Mouse (Mus musculus): ENCODE results near the gene Trpm7. TPM values are rescaled to one million over a fixed set of nuclear protein-coding genes. Genes with fewer than 3 reads are reported as not detected.
A peak's percentile ranks its signal among the peaks of the same experiment; 100 is the strongest.

Trpm7 gene
- polyA plus RNA-seq (2012): 0.11 and 0.33 TPM in 2 replicates

DNA sequence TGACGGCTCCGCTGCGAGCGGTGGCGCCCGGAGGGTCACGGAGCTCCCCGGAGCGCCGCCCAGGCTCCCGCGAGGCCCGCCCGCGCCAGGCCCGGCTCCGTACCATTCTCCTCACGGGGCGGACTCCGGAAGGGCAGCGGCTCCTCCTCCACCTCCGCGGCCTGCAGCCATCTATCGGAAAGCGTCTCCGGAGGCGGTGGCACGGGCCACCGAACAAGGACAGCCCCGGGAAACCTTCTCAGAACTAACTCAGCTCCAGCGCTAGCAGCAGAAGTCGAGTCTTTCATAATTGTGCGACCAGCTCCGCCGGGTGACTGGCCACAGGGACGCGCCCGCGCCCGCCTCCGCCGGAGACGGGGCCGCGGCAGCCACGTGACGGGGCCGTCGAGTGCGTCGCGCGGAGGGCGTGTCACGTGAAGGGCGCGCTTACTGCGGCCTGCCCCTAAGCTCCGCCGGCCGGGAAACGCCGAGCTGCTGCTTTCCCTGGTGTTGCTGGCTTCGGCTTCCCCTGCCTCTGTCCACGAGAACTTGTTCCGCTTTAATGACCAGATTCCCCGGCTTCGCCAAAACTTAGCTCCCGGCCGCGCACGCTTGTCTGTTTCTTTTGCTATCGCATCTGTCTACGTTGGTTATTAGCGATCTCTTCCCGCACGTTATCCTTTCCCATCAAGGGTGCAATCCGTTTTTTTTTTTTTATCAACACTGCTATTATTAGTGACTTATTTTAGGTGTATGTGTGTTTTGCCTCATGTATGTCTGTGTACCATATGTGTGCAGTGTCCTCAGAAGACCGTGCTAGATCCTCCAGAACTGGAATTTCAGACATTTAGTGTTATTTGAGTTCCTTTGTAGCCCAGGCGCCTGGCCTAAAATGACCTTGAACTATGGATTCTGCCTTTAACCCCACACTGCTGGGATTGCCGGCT is at the start of gene Trpm7:
Trpm7 (minus strand) TSS at position 360 of the 926 bp plus-strand sequence.
- H3K4me1 ChIP-seq (ENCODE audit: control insufficient read depth): peaks cover 29% of the 10 kb centered on the region
- H3K9me3 ChIP-seq (ENCODE audit: control insufficient read depth, low read length): no peaks in the 10 kb centered on the region
- no peaks in the 10 kb centered on the region for H3K27me3 ChIP-seq (ENCODE audit: control insufficient read depth)
- no peaks in the 10 kb centered on the region; the same call in 1 of the 2 replicates for H3K36me3 ChIP-seq (ENCODE audit: control insufficient read depth)
- peak within 1 kb of the TSS; percentile 78 for H3K4me3 ChIP-seq (replicated peaks)
- TF ChIP-seq GATA1 (IDR thresholded peaks at IDR 0.05; ENCODE audit: low read length): no peak
- TF ChIP-seq TAL1 (IDR thresholded peaks at IDR 0.05; ENCODE audit: low read length): no peak

DNA sequence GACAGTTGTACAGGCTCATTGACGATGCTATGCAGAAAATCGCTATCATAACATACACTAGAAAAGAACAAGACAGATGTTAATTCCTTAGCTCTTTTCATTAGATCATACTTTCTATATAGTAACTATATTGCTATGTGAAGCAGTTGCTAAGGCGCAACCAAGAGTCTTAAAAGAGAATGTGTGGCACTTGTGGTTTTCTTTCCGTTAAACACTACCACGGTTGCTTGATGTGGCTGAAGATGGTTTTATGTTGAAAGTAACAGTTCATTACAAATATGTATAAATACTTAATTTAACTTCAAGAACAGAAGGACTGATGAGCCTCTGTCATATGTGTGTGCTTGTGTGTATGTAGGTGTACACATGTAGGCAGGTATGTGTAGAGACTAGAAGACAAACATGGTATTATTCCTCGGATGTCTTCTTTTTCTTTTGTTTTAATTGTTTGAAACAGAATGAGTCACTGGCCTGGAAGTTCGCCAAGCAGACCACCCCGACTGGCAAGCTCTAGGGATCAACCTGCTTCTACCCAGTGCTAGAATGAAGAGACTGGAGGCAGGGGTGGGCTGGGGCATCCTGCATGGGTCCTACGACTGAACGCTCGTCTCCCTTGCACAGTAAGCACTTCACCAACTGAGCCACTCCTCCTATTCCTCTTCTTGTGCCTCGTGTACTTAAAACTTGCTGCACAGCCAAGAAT is 44.5 kb upstream of the Trpm7 start:
- TF ChIP-seq TAL1 (IDR thresholded peaks at IDR 0.05; ENCODE audit: low read length): no peak
- TF ChIP-seq GATA1 (IDR thresholded peaks at IDR 0.05; ENCODE audit: low read length): no peak
- Histone ChIP-seq H3K36me3 (ENCODE audit: control insufficient read depth) (peaks cover 68% of the 10 kb centered on the region), H3K9me3 (ENCODE audit: control insufficient read depth, low read length) (no peaks in the 10 kb centered on the region), H3K4me1 (ENCODE audit: control insufficient read depth) (no peaks in the 10 kb centered on the region), H3K27me3 (ENCODE audit: control insufficient read depth) (no peaks in the 10 kb centered on the region), H3K4me3 (replicated peaks) (no peak overlapping the region)

DNA sequence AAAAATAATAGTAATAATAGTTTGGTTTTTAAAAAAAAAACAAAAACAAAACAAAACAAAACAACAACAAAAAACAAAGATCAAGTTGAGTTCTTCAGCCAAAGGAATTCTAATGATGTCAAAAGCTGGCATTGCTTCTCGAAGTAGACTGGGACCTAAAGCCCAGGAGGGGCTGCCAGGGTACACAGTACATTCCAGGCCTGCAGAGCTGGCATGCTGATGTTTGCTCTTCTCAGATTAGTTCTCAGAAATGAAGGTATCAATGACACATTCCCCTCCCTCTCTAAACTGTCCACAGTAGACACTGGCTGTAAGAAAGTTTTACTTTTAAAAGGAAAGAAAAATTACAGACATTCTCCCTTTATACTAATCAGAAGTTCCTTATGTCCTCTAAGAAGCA is 40.2 kb upstream of the Trpm7 start:
- peaks cover 55% of the 10 kb centered on the region for H3K36me3 ChIP-seq (ENCODE audit: control insufficient read depth)

DNA sequence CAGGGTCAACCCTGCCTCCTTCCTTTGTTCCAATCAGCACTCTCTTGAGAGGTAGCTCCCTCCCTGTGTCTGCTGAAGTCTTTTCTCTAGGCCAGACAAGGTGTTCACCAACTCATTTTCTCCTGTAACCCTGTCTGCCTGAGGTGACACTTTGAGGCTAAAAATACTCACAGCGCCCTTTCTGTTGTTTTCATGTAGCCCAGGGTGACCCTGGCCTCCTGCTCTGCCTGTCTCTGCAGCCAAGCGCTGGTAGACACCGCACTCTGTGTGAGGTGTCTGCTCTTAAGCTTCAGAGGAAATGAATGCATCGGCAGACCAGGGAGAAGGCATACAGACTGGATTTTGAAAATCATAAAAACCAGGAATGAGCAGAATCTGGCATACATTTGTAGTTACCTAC is 38.1 kb upstream of the Trpm7 start:
- TF ChIP-seq TAL1 (IDR thresholded peaks at IDR 0.05; ENCODE audit: low read length) (no peak), GATA1 (IDR thresholded peaks at IDR 0.05; ENCODE audit: low read length) (no peak)
- Histone ChIP-seq H3K4me1 (ENCODE audit: control insufficient read depth) (no peaks in the 10 kb centered on the region), H3K36me3 (ENCODE audit: control insufficient read depth) (peaks cover 42% of the 10 kb centered on the region), H3K27me3 (ENCODE audit: control insufficient read depth) (no peaks in the 10 kb centered on the region), H3K4me3 (replicated peaks) (no peak overlapping the region), H3K9me3 (ENCODE audit: control insufficient read depth, low read length) (no peaks in the 10 kb centered on the region)

More for the DNA sequence above, 40.2 kb upstream of the Trpm7 start:
- TF ChIP-seq GATA1 (IDR thresholded peaks at IDR 0.05; ENCODE audit: low read length) (no peak), TAL1 (IDR thresholded peaks at IDR 0.05; ENCODE audit: low read length) (no peak)
- Histone ChIP-seq H3K4me3 (replicated peaks) (no peak overlapping the region), H3K9me3 (ENCODE audit: control insufficient read depth, low read length) (no peaks in the 10 kb centered on the region), H3K27me3 (ENCODE audit: control insufficient read depth) (no peaks in the 10 kb centered on the region), H3K4me1 (ENCODE audit: control insufficient read depth) (no peaks in the 10 kb centered on the region)

- H3K36me3 ChIP-seq (ENCODE audit: control insufficient read depth): peaks cover 44% of the 10 kb centered on the region
- TF ChIP-seq GATA1 (IDR thresholded peaks at IDR 0.05; ENCODE audit: low read length) (no peak), TAL1 (IDR thresholded peaks at IDR 0.05; ENCODE audit: low read length) (no peak)
- H3K9me3 ChIP-seq (ENCODE audit: control insufficient read depth, low read length): no peaks in the 10 kb centered on the region
- no peaks in the 10 kb centered on the region for H3K27me3 ChIP-seq (ENCODE audit: control insufficient read depth)
- no peak overlapping the region for H3K4me3 ChIP-seq (replicated peaks)
- H3K4me1 ChIP-seq (ENCODE audit: control insufficient read depth): no peaks in the 10 kb centered on the region
Measured at GRCm38 (mm10) chr2:126904162-126904561, 28.1 kb upstream of the Trpm7 start.

DNA sequence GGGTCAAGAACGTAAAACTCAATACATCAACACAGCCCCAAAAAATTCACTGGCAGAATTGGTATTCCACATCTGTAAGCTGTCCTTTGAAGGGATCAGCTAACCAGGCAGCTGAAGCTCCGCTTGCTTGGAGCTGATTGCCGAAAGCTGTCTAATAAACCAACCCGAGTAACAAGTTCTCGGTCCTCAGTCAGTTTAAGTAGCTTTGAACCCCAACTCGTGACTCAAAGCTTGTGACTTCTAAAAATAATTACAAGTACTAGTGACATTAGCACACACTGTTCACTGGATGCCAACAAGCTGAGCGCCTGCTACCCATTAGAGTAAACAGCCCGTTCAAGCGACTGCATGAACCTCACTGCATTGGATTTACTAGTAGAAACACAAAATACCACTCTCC is 21.5 kb upstream of the Trpm7 start:
- Histone ChIP-seq H3K27me3 (ENCODE audit: control insufficient read depth) (no peaks in the 10 kb centered on the region), H3K36me3 (ENCODE audit: control insufficient read depth) (peaks cover 29% of the 10 kb centered on the region), H3K4me1 (ENCODE audit: control insufficient read depth) (peaks cover 3% of the 10 kb centered on the region), H3K4me3 (replicated peaks) (no peak overlapping the region), H3K9me3 (ENCODE audit: control insufficient read depth, low read length) (no peaks in the 10 kb centered on the region)
- TF ChIP-seq GATA1 (IDR thresholded peaks at IDR 0.05; ENCODE audit: low read length): no peak

DNA sequence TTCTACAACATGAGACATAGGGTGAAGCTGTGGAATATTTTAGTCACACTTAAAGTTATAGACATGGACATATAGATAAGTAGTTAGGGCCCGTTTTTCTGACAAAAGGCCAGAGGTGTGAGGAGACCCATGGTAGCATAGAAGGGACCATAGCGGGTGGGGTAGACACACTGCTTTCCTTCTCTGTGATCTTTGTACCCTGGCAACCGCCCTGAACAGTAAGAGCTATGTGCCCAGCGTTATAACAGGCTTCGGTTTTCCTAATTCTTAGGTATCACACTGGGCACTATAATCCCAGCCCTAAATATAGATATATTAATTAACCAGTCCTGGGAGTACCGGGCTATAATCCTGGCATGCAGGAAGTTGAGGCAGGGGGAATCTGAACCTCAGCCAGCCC is 20.9 kb upstream of the Trpm7 start:
- Histone ChIP-seq H3K9me3 (ENCODE audit: control insufficient read depth, low read length) (no peaks in the 10 kb centered on the region), H3K4me1 (ENCODE audit: control insufficient read depth) (peaks cover 3% of the 10 kb centered on the region), H3K4me3 (replicated peaks) (no peak overlapping the region), H3K27me3 (ENCODE audit: control insufficient read depth) (no peaks in the 10 kb centered on the region), H3K36me3 (ENCODE audit: control insufficient read depth) (peaks cover 24% of the 10 kb centered on the region)
- TF ChIP-seq GATA1 (IDR thresholded peaks at IDR 0.05; ENCODE audit: low read length) (no peak), TAL1 (IDR thresholded peaks at IDR 0.05; ENCODE audit: low read length) (no peak)

- H3K9me3 ChIP-seq (ENCODE audit: control insufficient read depth, low read length): no peaks in the 10 kb centered on the region
- peaks cover 13% of the 10 kb centered on the region for H3K36me3 ChIP-seq (ENCODE audit: control insufficient read depth)
- TF ChIP-seq GATA1 (IDR thresholded peaks at IDR 0.05; ENCODE audit: low read length) (no peak), TAL1 (IDR thresholded peaks at IDR 0.05; ENCODE audit: low read length) (no peak)
- no peak overlapping the region for H3K4me3 ChIP-seq (replicated peaks)
- H3K4me1 ChIP-seq (ENCODE audit: control insufficient read depth): peaks cover 3% of the 10 kb centered on the region
- no peaks in the 10 kb centered on the region for H3K27me3 ChIP-seq (ENCODE audit: control insufficient read depth)
Measured at GRCm38 (mm10) chr2:126894245-126894644, 18.2 kb upstream of the Trpm7 start.

GRCm38 (mm10) chr2:126892316-126892715 is 16.3 kb upstream of the Trpm7 start:
- H3K4me3 ChIP-seq (replicated peaks): no peak overlapping the region
- no peaks in the 10 kb centered on the region for H3K27me3 ChIP-seq (ENCODE audit: control insufficient read depth)
- no peaks in the 10 kb centered on the region for H3K9me3 ChIP-seq (ENCODE audit: control insufficient read depth, low read length)
- peaks cover 8% of the 10 kb centered on the region for H3K36me3 ChIP-seq (ENCODE audit: control insufficient read depth)
- TF ChIP-seq GATA1 (IDR thresholded peaks at IDR 0.05; ENCODE audit: low read length) (no peak), TAL1 (IDR thresholded peaks at IDR 0.05; ENCODE audit: low read length) (no peak)
- peaks cover 3% of the 10 kb centered on the region for H3K4me1 ChIP-seq (ENCODE audit: control insufficient read depth)

Measured in erythroblast, embryonic 14.5 days (primary cell).